Mouse (Mus musculus): ENCODE results near the gene Cacng3.

DNA sequence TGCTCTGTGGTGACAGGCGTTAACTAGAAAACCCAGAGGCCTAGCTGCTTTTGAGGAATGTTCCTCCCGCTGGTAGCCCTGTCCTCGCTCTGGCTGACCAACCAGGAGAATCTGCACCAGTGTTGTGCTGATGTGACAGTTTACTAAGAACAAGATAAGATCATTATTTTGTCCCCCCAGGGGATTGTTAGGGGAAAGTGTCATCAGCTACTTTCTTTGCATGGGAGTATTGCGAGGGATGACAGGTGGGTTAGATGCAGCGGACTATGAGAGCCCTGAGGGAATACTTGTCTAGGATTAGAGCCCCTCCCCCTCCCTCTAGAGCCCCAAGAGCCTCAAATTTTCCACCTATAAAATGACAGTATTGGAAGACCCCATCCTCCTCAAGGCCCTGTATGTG is 94.2 kb downstream of the Cacng3 start:
- TF ChIP-seq CTCF (IDR thresholded peaks at IDR 0.05; ENCODE audit: extremely low read depth, insufficient read length, insufficient replicate concordance, low read depth, low read length), result no peak
- no peak for TF ChIP-seq POLR2A (IDR thresholded peaks at IDR 0.05; ENCODE audit: low read depth, low read length)
